Mouse (Mus musculus) cerebellum, postnatal 14 days (tissue): Measurements from ENCODE around the gene Armh2.

Experiments
- DNase-seq, 2 experiments: peaks; one replicate each; pipeline ENCODE4 v3.0.0; 2021; ENCODE audit warnings: mixed read lengths in 2 of 2

Gene Armh2

DNA sequence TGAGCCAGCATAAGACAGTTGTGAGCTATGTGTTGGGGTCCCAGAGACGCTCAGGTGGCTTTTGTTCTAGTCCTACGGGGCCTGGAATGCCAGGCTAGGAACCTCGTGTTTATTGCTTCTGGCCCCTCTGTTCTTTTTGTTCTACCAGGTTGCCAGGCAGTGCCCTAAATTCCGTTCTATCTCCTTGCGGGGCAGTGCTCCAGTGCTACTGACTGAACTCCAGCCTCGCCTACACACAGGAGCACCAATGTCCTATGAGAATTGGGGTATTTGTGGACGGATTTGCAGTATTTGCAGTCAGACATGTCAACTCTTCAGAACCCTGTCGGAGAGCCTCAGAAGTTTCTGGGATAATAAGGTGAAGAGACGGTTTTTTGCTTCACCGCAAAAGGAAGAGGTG is at the start of gene Armh2:
TSS of gene Armh2 (plus strand) at position 205 of the 400 bp plus-strand sequence.
- no peak for DNase-seq

GRCm38 (mm10) chr13:24693312-24693711 is 47.7 kb upstream of the Armh2 start:
- DNase-seq: no peak

- no peak for DNase-seq
Observed at GRCm38 (mm10) chr13:24698746-24699145, 42.3 kb upstream of the Armh2 start.

- no peak for DNase-seq
Observed at GRCm38 (mm10) chr13:24702128-24702527, 38.9 kb upstream of the Armh2 start.

GRCm38 (mm10) chr13:24709656-24710396 is 31.2 kb upstream of the Armh2 start:
- DNase-seq: no peak

DNA sequence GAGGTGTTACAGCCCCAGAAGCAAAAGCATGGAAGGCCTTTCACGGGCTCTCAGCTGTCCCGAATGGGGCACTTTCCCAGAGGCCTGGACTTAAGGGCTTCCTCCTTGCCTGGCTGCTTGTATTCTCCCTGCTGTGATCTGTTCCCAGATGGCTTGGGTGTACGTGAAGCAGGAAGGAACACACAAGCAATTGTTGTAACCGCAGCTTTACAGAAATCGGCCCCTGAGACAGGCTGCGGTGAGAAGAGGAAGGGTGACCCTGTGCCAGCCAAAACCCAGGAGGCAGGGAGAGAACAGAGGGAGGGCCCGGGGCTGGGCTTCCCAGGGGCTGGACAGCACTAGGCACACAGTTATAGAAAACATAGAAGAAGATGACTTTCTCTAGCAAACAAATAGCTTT is 30.1 kb upstream of the Armh2 start:
- no peak for DNase-seq

DNA sequence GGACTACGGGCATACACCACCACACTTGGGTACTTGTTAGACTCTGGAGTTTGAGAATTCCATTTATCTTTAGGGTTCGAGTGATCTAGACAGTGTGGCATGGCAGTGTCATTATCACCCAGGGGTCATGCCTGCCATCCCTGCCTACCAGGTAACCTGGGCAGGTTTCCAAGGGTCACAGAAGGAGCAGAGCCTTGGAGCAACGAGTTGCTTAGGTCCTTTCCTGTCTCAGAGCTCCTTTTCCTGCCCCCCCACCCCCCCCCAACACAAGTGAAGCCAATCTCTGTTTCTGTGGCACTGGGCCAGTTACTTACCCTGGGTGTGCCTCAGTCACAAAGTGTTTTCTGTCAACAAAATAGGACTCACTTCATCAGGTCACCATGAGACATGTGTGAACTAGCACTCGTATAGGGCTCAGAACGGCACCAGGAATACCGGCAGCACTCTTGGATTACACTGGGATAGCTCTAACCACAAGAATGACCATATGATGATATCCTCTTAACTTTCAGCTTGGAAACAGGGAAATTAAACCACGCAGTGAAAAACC is 28.4 kb upstream of the Armh2 start:
- no peak for DNase-seq

DNA sequence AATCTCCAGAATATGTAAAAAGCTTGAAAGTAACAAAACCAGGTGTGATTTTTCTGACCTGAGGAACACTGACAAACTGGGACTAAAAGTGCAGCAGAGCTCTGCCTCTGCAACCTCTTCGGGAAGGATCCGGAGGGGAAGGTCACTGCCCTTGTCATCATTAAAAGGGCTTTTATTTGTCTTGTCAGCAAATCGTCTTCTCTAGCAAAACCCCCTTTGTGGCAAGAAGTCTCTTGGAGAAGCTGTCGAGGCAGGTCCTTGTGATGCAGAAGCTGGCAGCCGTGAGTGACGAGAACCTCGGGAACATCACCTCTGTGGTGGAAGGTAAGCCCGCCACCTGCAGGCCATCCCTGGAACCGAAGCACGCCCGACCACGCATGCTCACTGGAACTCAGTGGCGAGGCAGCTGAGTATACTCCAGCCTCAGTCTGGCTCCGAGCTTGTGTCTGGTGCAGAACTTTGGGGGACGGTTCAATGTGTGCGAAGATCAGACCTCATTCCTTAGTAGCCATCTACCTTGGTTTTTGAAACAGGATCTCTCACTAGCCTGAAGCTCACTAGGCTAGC is 27.5 kb upstream of the Armh2 start:
- DNase-seq: peak; percentile 95 to 96

GRCm38 (mm10) chr13:24714360-24714885 is 26.6 kb upstream of the Armh2 start:
- no peak for DNase-seq

- DNase-seq: no peak
Observed at GRCm38 (mm10) chr13:24715601-24716000, 25.4 kb upstream of the Armh2 start.

DNA sequence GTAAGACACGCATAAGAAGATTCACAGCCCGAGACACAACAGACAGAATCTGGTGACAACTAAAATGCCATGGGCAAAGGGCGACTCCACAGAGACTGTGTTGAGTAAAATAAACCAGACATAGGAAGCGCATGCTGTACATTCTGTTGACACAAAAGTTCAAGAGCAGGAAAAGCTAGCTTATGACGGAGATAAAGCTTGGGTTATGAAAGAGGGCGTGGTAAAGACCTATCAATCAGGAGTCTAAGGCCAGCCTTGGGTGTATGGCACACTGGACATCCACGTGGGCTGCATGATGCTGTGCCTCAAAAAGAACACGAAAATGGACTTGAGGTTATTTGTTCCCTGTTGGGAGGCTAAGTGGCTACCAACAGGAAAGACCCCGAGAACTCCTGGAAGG is 24.6 kb upstream of the Armh2 start:
- DNase-seq: no peak

- DNase-seq: no peak
Observed at GRCm38 (mm10) chr13:24717677-24718076, 23.4 kb upstream of the Armh2 start.

GRCm38 (mm10) chr13:24721502-24721901 is 19.5 kb upstream of the Armh2 start:
- no peak for DNase-seq

- no peak for DNase-seq
Observed at GRCm38 (mm10) chr13:24723699-24724394, 17.2 kb upstream of the Armh2 start.

DNA sequence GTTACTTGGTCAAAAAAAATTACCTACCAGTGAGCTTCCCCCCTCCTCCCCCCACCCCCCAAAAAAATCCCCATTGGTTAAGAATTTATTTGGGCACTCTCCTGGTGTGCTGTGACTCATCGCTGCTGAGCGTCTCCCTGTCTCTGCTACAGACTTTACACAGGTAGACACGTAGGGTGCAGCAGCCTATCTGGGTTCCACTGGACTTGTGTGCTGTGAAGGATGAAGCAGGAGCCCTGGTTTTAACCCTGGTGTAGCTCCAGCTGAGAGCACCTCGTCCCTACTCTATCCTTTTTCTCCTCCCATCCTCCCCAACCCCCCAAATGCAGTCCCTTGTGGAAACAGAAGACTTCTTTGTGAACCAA is 16.7 kb upstream of the Armh2 start:
- no peak for DNase-seq

GRCm38 (mm10) chr13:24729128-24729527 is 11.9 kb upstream of the Armh2 start:
- no peak for DNase-seq

- DNase-seq: no peak
Observed at GRCm38 (mm10) chr13:24734502-24734901, 6.5 kb upstream of the Armh2 start.

DNA sequence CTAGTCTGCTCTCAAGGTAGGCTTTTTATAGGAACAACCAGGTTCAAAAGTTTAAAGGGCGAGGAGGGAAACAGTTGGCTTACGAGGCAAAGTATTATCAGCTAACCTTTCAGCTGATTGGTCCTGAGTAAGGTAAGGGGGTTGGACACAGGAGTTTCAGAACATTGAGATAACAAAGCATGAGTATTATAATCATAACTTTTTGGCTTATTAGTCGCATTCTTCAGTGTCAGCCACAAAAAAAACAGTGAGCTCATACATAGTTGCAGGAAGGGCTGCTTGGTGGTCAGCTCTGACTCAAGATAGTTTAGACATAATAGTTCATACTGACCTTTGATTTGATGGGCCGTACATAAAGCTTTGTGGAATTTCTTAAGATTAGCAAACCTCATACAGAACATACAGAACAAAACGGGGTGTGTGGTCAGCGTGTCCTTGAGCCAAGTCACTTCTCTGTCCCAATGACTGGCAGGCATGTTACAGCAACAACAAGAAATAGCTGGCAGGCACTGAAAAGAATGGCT is 5.4 kb upstream of the Armh2 start:
- no peak for DNase-seq

DNA sequence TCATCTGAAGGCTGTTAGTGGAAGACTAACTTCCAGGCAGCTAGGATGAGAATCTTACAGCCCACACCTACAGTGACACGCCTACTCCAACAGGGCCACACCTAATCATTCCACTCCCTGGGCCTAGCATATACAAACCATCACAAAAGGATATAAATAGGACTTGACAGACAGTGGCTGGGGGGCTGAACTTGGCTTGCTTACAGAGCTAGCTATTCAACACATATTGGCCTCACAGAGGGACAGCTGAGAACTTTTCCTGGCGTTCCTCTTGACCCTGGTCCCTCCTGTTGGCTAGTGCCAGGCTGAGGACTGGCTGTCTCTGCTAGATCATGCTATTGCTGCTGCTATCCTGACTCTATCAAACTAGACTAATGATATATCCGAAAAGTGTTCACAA is 6.8 kb downstream of the Armh2 start:
- no peak for DNase-seq

GRCm38 (mm10) chr13:24750807-24751206 is 9.8 kb downstream of the Armh2 start:
- DNase-seq: no peak

DNA sequence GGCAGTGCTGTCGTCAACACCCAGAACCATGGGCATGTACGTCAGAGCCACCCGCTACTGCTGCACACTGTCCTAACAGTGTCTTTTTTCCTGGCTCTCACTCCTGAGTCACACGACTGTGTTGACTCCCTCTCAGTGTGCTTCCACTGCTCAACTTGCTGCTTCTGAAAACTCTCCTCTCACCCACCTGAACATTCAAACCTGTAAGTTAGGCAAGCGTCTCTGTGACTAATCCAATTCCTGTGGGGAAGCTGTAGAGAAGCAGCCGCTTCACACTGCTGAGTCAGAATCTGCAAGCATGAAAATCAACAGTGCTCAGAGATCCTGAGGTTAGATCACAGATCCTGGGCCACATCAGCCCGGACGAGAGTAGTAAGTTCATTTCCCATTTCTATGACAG is 10.4 kb downstream of the Armh2 start:
- no peak for DNase-seq

DNA sequence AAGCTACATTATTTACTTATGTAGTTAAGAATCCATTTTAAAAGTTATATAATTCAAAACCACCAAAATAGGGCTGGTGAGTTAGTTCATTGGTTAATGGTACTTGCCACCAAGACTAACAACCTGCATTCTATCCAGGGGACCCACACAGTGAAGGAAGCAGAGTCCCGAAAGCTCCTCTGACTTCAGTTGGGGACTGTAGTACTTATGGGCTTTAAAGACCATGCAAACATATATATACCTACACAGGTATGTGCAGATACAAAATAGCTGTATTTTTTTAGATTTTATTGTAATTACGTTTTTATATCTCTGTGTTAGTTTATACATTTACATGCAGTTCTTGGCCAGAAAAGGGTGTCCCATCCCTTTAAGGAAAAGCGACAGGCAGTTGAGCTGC is 15.7 kb downstream of the Armh2 start:
- no peak for DNase-seq

- DNase-seq: no peak
Observed at GRCm38 (mm10) chr13:24757820-24758564, 17.0 kb downstream of the Armh2 start.
